Mouse (Mus musculus) kidney, embryonic 16.5 days (tissue): ENCODE data around the gene Shisa9. TPM values are rescaled to one million over a fixed set of nuclear protein-coding genes. Genes with fewer than 3 reads are reported as not detected.

Experiments used
- ATAC-seq: fragments of 200-750 bp; cut with Nextera tagmentation; 2 replicates; pipeline ENCODE4 v1.8.0; 2017; ENCODE audit warnings: moderate TSS enrichment; ENCODE audit not compliant: low FRiP score, low TSS enrichment
- H3K27ac ChIP-seq: fragments of 300-500 bp; sonication (generic); 2 replicates; pipeline ENCODE4 v1.5.1; 2014; ENCODE audit warnings: low read length
- H3K27me3 ChIP-seq: fragments of 300-500 bp; sonication (generic); 2 replicates; pipeline ENCODE4 v1.6.1; 2014; ENCODE audit warnings: low read length, control low read depth, mixed read lengths; ENCODE audit not compliant: insufficient read depth
- H3K36me3 ChIP-seq: fragments of 300-500 bp; sonication (generic); 2 replicates; pipeline ENCODE4 v1.6.1; 2014; ENCODE audit warnings: low read length, control low read depth, mixed read lengths; ENCODE audit not compliant: insufficient read depth
- H3K4me1 ChIP-seq: fragments of 300-500 bp; sonication (generic); 2 replicates; pipeline ENCODE4 v1.6.1; 2014; ENCODE audit warnings: low read length, control low read depth, mixed read lengths; ENCODE audit not compliant: insufficient read depth
- H3K4me2 ChIP-seq: fragments of 300-500 bp; sonication (generic); replicated peaks from 2 replicates; pipeline ENCODE4 v1.6.1; 2014; ENCODE audit warnings: low read depth, low read length
- H3K4me3 ChIP-seq: fragments of 300-500 bp; sonication (generic); 2 replicates; pipeline ENCODE4 v1.5.1; 2014; ENCODE audit warnings: mild to moderate bottlenecking, low read length
- H3K9ac ChIP-seq: fragments of 300-500 bp; sonication (generic); replicated peaks from 2 replicates; pipeline ENCODE4 v1.6.1; 2014; ENCODE audit warnings: low read length
- H3K9me3 ChIP-seq: fragments of 300-500 bp; sonication (generic); 2 replicates; pipeline ENCODE4 v1.6.1; 2016; ENCODE audit warnings: low read length, control low read depth
- WGBS: fragments of 180-500 bp; shearing (Covaris S2); extraction: QIAGEN DNeasy Blood & Tissue Kit; methylation state at CpG from one replicate; pipeline ENCODE4 v1.1.7; 2014; 5-methylcytosine and 5-hydroxymethylcytosine counted together
- polyA plus RNA-seq: library from polyadenylated mRNA; unstranded; fragments of >200 nt; fragmentation: Nextera tagmentation; extraction: Ambion mirVana; gene quantifications from 2 replicates; pipeline ENCODE4 v1.2.1, GENCODE M21; 2015

Shisa9 gene
- polyA plus RNA-seq, 1 experiment from 2014 or later: 0.34 TPM

DNA sequence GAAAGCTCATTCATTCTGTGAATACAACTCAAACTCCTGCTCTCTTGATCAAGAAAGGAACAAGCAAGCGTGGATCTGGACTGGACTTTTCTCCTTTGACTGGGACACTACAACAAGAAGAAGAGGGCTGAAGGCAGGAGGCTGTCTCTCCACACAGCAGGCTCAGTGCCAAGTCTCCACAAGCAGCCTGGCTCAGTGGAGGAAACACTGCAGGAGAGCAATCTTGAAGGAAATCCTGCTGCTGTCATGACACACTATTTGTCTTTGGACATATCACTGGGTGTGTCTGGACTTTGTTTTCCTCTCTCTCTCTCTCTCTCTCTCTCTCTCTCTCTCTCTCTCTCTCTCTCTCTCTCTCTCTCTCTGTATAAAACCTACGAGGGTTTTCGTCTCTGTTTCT, 249.4 kb downstream of the Shisa9 start:
- Histone ChIP-seq H3K4me2 (no peak overlapping the region), H3K27ac (no peak overlapping the region), H3K9me3 (no peaks in the 10 kb centered on the region), H3K4me3 (no peak overlapping the region), H3K27me3 (no peaks in the 10 kb centered on the region), H3K9ac (no peak overlapping the region), H3K4me1 (no peaks in the 10 kb centered on the region), H3K36me3 (no peaks in the 10 kb centered on the region)
- peak; percentile 46; the same call in 1 of the 2 replicates for ATAC-seq
- 66% methylated on average over 3 of the region's 3 CpGs for WGBS

- 40% methylated on average over 2 of the region's 2 CpGs for WGBS
- peak; percentile 54; the same call in 1 of the 2 replicates for ATAC-seq
- Histone ChIP-seq H3K36me3 (no peaks in the 10 kb centered on the region), H3K27ac (no peak overlapping the region), H3K4me2 (no peak overlapping the region), H3K4me1 (no peaks in the 10 kb centered on the region), H3K4me3 (no peak overlapping the region), H3K9me3 (no peaks in the 10 kb centered on the region), H3K9ac (no peak overlapping the region), H3K27me3 (no peaks in the 10 kb centered on the region)
Observed at GRCm38 (mm10) chr16:12234289-12234688, 250.4 kb downstream of the Shisa9 start.

GRCm38 (mm10) chr16:12238611-12239010, 254.7 kb downstream of the Shisa9 start:
- 63% methylated on average over 4 of the region's 4 CpGs for WGBS
- no peaks in the 10 kb centered on the region for H3K27me3 ChIP-seq
- no peak overlapping the region for H3K27ac ChIP-seq
- H3K9me3 ChIP-seq: no peaks in the 10 kb centered on the region
- H3K4me3 ChIP-seq: no peak overlapping the region
- no peak overlapping the region for H3K4me2 ChIP-seq
- no peaks in the 10 kb centered on the region for H3K36me3 ChIP-seq
- no peak for ATAC-seq
- no peak overlapping the region for H3K9ac ChIP-seq
- no peaks in the 10 kb centered on the region for H3K4me1 ChIP-seq

- Histone ChIP-seq H3K27me3 (no peaks in the 10 kb centered on the region), H3K36me3 (no peaks in the 10 kb centered on the region), H3K4me2 (no peak overlapping the region), H3K4me1 (no peaks in the 10 kb centered on the region), H3K9ac (no peak overlapping the region), H3K9me3 (no peaks in the 10 kb centered on the region), H3K4me3 (no peak overlapping the region), H3K27ac (no peak overlapping the region)
- WGBS: 32% methylated on average over 2 of the region's 2 CpGs
- no peak for ATAC-seq
Observed at GRCm38 (mm10) chr16:12259361-12259760, 275.4 kb downstream of the Shisa9 start.

DNA sequence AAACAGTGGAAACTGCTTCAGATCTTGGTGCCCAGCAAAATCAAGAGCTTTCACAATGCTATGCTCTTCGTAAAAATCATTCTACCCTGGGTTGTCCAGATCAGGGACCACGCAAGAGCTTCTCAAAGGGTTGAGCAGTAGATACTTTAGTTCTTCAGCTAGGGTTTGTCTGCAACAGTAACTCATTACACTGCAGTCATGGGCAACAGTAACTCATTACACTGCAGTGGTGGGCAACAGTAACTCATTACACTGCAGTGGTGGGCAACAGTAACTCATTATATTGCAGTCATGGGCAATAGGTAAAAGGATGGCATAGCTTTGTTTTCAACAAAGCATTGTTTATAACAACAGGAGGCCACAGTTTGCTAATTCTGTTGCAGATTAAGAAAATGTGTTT, 281.9 kb downstream of the Shisa9 start:
- Histone ChIP-seq H3K4me1 (no peaks in the 10 kb centered on the region), H3K27ac (no peak overlapping the region), H3K9ac (no peak overlapping the region), H3K4me2 (no peak overlapping the region), H3K27me3 (no peaks in the 10 kb centered on the region), H3K9me3 (no peaks in the 10 kb centered on the region), H3K36me3 (no peaks in the 10 kb centered on the region), H3K4me3 (no peak overlapping the region)
- ATAC-seq: peak; percentile 39; the same call in 1 of the 2 replicates
- WGBS: 84% methylated on average over 2 of the region's 2 CpGs

GRCm38 (mm10) chr16:12300523-12300922, 316.6 kb downstream of the Shisa9 start:
- no peak overlapping the region for H3K4me3 ChIP-seq
- H3K9ac ChIP-seq: no peak overlapping the region
- H3K4me1 ChIP-seq: no peaks in the 10 kb centered on the region
- no peak for ATAC-seq
- H3K27ac ChIP-seq: no peak overlapping the region
- 57% methylated on average over 5 of the region's 5 CpGs for WGBS
- H3K27me3 ChIP-seq: no peaks in the 10 kb centered on the region
- H3K4me2 ChIP-seq: no peak overlapping the region
- no peaks in the 10 kb centered on the region for H3K36me3 ChIP-seq
- no peaks in the 10 kb centered on the region for H3K9me3 ChIP-seq

DNA sequence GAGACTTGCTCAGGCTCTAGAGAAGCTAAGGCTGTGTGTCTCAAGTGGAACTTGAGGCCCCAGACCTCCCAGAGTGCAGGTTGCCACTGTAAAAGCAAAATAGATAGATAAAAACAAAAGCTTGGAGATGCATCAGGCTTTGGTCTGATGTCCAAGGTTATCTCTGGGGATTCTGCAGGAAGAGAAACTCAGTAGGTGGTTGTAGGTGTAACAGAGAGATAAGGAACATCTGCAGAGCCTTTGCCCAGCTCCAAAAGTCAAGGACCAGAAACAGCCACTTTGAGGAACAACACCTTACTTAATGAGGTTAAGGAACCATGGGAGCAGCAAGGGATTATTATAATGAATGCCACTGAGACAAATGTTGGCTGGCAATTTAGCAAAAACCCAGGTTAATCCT, 319.5 kb downstream of the Shisa9 start:
- no peak for ATAC-seq
- H3K27ac ChIP-seq: no peak overlapping the region

GRCm38 (mm10) chr16:12307318-12307965, 323.5 kb downstream of the Shisa9 start:
- WGBS: 72% methylated on average over 3 of the region's 3 CpGs
- no peaks in the 10 kb centered on the region for H3K27me3 ChIP-seq
- H3K27ac ChIP-seq: no peak overlapping the region
- H3K4me2 ChIP-seq: no peak overlapping the region
- no peak overlapping the region for H3K9ac ChIP-seq
- no peaks in the 10 kb centered on the region for H3K9me3 ChIP-seq
- no peaks in the 10 kb centered on the region for H3K36me3 ChIP-seq
- H3K4me3 ChIP-seq: no peak overlapping the region
- ATAC-seq: no peak
- H3K4me1 ChIP-seq: no peaks in the 10 kb centered on the region

More for the DNA sequence above, 319.5 kb downstream of the Shisa9 start:
- H3K9me3 ChIP-seq: no peaks in the 10 kb centered on the region
- no peak overlapping the region for H3K9ac ChIP-seq
- H3K4me3 ChIP-seq: no peak overlapping the region
- no peaks in the 10 kb centered on the region for H3K27me3 ChIP-seq
- H3K4me1 ChIP-seq: no peaks in the 10 kb centered on the region
- H3K4me2 ChIP-seq: no peak overlapping the region
- no peaks in the 10 kb centered on the region for H3K36me3 ChIP-seq

- no peaks in the 10 kb centered on the region for H3K9me3 ChIP-seq
- no peak overlapping the region for H3K4me3 ChIP-seq
- no peak overlapping the region for H3K27ac ChIP-seq
- no peak overlapping the region for H3K4me2 ChIP-seq
- no peaks in the 10 kb centered on the region for H3K36me3 ChIP-seq
- H3K9ac ChIP-seq: no peak overlapping the region
- peak; percentile 67; the same call in 1 of the 2 replicates for ATAC-seq
- H3K4me1 ChIP-seq: no peaks in the 10 kb centered on the region
- no peaks in the 10 kb centered on the region for H3K27me3 ChIP-seq
Observed at GRCm38 (mm10) chr16:12309826-12310225, 325.9 kb downstream of the Shisa9 start.

DNA sequence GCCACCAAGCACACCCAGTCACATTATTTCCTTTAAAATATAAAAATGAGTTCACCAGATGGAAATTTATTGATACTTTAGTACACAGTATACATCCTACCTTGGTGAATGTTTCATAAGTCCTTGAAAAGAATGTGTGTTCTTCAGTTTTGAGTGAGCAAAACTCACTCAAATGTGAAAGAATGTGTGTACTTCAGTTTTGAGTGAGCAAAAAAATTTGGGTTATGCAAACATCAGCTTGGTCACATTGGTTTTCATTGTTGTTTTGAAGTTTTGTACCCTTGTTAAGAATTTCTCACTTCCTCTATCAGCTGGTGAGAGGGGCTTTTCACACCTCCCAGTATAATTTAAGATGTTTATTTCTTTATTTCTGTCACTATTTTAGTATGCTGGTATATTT, 331.7 kb downstream of the Shisa9 start:
- Histone ChIP-seq H3K27ac (no peak overlapping the region), H3K36me3 (no peaks in the 10 kb centered on the region), H3K9me3 (no peaks in the 10 kb centered on the region), H3K4me1 (no peaks in the 10 kb centered on the region), H3K4me2 (no peak overlapping the region), H3K4me3 (no peak overlapping the region), H3K27me3 (no peaks in the 10 kb centered on the region), H3K9ac (no peak overlapping the region)
- ATAC-seq: no peak
